Mouse (Mus musculus): Measurements from ENCODE around the gene Ndufs3.

- TF ChIP-seq POLR2A (IDR thresholded peaks at IDR 0.05; ENCODE audit: low read depth, low read length): no peak
- TF ChIP-seq ZC3H11A (IDR thresholded peaks at IDR 0.05; ENCODE audit: low read depth, low read length): no peak
- TF ChIP-seq EP300 (IDR thresholded peaks at IDR 0.05; ENCODE audit: low read length): no peak
- TF ChIP-seq GABPA (IDR thresholded peaks at IDR 0.05; ENCODE audit: insufficient replicate concordance, low read depth, low read length): no peak
- TF ChIP-seq ZKSCAN1 (IDR thresholded peaks at IDR 0.05; ENCODE audit: borderline replicate concordance, low read depth, low read length): no peak; the same call in 1 of the 2 replicates
- no peak for TF ChIP-seq E2F4 (IDR thresholded peaks at IDR 0.05; ENCODE audit: insufficient replicate concordance, low read depth, low read length)
- no peak for TF ChIP-seq MYC (IDR thresholded peaks at IDR 0.05; ENCODE audit: low read depth, low read length)
- TF ChIP-seq TBP (conservative IDR thresholded peaks at IDR 0.05; ENCODE audit: low read depth, low read length): no peak
- no peak for TF ChIP-seq USF1 (IDR thresholded peaks at IDR 0.05; ENCODE audit: low read depth, low read length)
- no peak for TF ChIP-seq CTCF (conservative IDR thresholded peaks at IDR 0.05 in 1 of 2, IDR thresholded peaks at IDR 0.05 in 1 of 2; ENCODE audit: low read depth in 2 of 2, low read length in 2 of 2)
- no peak for TF ChIP-seq RAD21 (IDR thresholded peaks at IDR 0.05; ENCODE audit: low read depth, low read length)
- TF ChIP-seq CHD2 (IDR thresholded peaks at IDR 0.05; ENCODE audit: low read length): no peak
Observed at GRCm38 (mm10) chr2:90939750-90940149, 35.1 kb upstream of the Ndufs3 start.
